Mouse (Mus musculus) embryo, embryonic 10 days (tissue): ENCODE measurements around the gene Gpc1.

Experiments
- DNase-seq: peaks from one replicate; pipeline ENCODE4 v3.0.0-alpha.2; 2015; ENCODE audit warnings: low spot score

Gene Gpc1

DNA sequence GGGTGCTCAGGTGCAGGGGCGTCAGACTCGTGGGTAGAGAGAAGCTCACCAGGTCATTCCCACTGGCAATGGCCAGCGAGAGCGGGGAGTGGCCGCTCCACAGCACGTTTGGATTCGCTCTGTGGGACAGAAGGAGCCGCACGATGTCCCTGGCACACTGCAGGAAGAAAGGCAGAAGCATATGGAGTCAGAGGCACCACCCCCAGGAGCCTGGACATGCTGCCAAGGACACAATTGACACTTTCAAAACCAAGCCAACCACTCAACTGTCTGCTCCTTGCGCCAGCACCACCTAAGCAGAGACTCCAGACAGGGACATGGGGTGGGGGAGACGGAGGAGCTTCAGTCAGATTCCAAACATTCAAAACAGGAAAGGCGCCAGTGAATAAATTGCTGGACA lies 47.8 kb downstream of the Gpc1 start:
- no peak for DNase-seq

DNA sequence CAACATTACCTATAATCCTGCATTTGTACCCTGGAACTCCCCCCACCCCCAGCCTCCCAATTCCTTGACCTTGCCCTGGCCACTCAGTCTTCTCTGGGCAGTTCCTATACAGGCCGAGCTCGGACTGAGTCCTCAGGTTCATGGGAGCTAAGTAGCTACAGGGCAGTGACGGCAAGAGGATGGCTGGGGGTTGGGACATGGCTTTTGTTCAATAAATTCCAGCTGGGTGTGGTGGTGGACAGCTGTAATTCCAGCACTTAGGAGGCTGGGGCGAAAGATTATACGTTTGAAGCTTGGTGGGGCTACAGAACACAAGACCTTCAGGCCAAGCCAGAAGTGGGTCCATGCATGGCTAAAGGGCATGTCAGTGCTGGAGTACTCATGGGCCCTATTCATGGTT lies 48.7 kb downstream of the Gpc1 start:
- no peak for DNase-seq

DNA sequence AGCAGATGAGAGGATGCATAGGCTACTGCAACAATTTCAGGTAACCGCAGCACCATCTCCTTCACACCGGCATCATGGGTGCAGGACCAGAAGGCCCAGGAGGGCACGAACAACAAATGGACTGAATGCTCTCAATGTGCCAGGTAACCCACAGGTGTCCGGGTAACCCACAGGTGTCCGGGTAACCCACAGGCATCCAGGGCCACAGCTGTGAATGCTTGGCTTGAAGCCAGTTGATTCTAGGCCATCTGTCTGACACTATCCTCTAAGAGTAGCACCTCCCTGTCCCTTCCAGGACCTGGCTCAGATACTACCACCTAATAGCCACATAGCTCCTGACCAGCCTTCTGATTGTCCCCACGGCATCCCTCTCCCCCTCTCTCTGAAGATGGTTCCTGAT lies 50.5 kb downstream of the Gpc1 start:
- no peak for DNase-seq

DNA sequence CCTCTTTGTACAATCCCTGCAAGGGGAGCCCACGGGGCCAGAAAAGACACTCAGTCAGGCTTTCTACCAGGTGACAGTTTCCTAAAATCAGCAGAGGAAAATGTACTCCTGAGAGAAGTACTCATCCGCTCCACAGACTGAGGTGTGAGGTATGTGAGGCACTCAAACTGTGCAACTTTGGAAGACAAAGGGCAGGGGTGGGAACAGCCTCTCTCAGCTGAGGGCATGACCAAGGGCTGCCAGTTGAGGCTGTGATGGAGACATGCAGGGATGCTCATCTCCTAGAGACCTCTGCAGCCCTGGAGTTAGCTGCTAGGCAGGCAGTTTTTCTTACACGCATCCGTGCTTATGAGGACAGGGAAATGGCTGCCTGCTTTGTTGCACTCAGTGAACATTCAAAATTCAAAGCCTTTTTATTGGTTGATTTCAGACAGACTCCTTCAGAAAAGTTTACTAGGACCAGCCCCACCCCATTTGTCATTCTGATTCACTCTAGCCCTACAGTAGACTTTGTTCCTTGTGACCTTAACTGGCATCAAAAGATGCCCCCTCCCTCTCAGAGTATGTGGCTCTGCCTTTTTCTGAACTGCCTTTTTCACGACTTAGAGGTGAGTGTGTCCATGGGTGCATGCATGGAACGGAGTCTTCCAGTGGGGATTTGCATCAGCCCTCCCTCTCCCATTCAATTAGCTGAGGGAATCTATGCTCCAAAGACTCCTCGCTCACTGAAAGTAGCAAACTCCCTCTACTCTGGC lies 57.6 kb downstream of the Gpc1 start:
- DNase-seq: no peak

DNA sequence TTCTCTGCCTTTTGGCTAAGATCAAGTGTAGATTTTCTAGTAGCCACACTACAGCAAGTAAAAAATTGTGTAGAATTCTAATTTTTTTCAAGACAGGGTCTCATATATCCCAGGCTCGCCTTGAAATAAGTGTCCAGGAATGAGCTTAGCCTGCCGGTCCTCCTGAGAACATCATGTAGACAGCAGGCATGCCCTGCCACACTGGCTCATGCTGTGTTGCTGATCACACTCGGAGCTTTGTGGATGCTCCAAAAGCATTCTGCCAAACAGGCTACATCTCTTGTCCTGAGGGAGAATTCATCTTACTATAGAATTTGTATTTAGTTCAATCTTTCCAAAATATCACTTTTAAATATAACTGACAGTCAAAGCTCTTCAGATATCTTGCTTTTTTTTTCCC lies 61.3 kb downstream of the Gpc1 start:
- no peak for DNase-seq

GRCm38 (mm10) chr1:92893896-92894295 lies 62.5 kb downstream of the Gpc1 start:
- DNase-seq: no peak

DNA sequence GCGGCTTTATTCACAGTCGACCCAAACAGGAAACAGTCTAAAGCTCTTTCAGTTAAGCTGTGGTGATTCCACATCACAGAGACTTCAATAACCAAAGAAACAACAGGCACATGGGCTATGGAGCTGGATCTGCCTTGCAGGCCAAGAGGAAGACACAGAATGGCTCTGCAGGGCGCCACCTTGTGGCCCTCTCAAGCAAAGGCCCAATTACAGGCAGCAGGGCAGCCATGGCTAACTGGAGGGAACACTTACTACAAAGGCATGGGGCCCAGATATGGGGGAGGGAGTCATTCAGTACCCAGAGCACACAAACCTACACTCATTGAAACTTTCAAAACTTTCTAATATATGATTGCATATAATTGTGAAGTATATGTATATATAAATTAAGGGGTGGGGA lies 63.6 kb downstream of the Gpc1 start:
- peak; percentile 91 for DNase-seq

DNA sequence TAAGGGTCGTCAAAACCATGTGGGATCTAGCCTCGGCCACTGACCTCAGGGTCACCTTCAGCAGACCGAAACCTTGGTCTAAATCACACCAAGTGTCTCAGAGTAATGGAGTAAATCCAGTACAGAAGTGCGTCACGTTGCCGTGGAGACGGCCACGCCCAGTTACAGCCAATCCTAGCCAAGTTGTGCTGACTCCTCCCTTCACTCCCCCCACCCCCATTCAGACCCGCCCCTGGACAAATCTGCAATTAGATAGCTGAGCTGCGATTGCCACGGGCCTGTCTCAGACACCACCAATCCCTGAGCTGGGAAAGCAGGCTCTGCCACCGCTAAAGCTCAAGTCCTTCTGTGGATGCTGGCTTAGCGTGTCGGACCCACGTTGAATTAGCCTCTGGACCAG lies 71.3 kb downstream of the Gpc1 start, which contains the start of gene Ankmy1:
TSS of gene Ankmy1 (minus strand) at position 121 of the 400 bp plus-strand sequence.
- DNase-seq: peak; percentile 93

DNA sequence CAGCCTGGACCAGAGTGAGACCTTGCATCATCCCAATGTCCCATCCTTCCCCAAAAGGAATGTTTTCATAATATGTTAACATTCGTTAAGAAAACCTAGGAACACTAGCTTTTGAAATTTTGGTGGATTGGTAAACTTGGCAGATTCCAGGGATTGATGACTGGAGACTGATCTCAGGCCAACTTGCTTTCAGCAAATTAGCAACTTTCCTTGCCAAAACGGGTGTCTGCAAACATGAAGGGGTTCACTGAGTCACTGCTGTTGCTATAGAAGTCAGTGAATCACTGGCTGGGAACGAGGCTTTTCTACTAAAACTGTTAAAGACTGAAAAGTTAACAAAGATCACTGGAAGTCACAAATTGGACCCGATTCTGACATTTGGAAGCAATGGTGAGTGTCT lies 72.2 kb downstream of the Gpc1 start:
- no peak for DNase-seq

- no peak for DNase-seq
Observed at GRCm38 (mm10) chr1:92905703-92906310, 74.4 kb downstream of the Gpc1 start.

DNA sequence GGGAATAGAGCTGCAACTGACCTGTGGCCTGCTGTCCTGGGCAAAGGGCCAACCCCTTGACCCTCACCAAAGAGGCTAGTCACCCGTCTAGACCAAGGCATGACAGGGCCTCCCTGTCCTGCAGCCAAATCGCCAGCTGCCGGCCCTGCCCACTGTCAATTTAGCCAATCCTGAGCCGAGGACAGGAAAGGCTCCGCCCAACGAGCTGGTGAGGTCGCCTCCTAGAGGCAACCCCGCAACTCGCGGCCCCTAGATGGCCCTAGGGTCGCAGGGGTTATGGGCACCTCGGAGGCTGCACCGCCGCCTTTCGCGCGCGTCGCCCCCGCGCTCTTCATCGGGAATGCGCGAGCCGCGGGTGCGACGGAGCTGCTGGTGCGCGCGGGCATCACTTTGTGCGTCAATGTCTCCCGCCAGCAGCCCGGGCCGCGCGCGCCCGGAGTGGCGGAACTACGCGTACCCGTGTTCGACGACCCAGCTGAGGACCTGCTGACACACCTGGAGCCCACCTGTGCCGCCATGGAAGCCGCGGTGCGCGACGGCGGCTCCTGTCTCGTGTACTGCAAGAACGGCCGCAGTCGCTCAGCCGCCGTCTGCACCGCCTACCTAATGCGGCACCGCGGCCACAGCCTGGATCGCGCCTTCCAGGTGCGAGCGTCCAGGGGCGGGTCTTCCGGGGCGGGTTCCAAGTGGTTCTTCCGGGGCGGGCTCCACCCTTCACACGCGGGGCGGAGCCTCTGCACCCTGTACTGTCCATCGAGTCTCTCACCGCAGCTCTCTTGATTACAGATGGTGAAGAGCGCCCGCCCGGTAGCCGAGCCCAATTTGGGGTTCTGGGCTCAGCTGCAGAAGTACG lies 75.6 kb downstream of the Gpc1 start, which contains the start of gene Dusp28:
TSS of gene Dusp28 (plus strand) at position 203 of the 853 bp plus-strand sequence.
- DNase-seq: peak; percentile 96

- no peak for DNase-seq
Observed at GRCm38 (mm10) chr1:92907632-92908360, 76.4 kb downstream of the Gpc1 start.

GRCm38 (mm10) chr1:92908664-92909063 lies 77.2 kb downstream of the Gpc1 start:
- DNase-seq: no peak

DNA sequence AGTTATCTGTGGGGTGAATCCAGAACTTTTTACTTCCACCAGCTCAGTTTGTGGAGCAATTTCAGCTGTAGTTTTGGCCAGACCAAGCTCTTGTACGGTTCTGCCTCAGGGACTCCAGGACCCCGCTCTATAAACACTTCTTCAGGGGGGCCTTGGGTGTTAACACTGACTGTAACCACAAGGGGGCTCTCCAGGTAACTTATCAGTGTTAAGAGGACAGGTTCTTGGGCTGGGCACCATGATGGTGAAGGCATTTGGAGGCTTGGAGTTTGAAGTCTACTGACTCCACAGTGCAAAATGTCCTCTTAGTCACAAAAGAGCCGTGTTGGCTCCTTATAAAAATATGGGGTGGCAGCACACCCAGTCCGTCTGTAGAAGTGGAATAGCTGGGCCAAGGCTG lies 77.6 kb downstream of the Gpc1 start:
- peak; percentile 30 for DNase-seq
